Mouse (Mus musculus): ENCODE measurements at regions not wholly inside any gene's neighbourhood (a gene's known extent, or its start where the extent isn't known, plus 50 kb on each side); places are given as distances from the start of the nearest gene placed in this dataset.

DNA sequence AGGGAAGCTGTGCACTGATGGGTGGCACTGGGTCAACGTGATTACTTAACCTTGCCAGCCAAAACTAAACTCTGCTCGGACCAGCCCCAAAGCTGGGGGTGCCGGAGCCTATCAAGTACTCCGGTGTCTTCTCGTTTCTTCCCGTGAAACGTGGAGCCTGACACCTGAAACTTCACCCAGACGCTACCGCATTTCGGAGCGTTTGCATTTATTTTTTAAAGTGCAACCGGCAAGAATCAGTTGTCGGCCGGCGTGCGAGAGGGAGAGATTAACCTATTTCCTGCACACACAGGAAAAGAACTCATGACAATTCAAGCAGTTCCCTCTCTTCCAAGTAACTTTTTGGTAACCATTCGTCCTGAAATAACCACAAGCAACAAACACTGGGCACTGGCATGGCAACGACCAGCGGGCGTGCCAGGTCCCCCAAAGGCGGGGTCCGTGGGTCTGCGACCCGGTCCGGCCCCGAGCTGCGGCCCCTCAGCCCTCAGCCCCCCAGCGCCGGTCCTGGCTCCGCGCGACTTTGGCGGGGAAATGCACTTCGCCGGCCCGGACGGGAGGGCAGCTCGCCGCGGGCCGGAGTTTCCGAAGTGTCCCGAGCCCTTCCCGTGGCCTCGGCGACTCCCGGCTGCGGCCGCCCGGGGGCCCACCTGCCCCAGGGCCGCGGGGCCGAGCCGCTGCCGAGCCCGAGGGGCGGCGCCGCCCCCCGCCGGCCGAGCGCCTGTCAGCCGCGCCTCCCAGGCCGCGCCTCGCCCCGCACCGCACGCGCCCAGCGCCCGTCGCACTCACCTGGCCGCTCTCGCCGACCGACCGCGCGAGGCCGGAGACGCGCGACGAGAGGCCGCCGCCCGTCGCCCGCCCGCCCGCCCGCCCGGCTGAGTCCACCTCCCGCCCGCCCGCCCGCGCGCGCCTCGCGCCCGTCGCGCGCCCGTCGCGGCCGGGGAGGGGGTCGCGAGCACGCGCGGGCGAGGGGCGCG, 1861.7 kb upstream of the Lrrc6 start:
- TF ChIP-seq CTCF (IDR thresholded peaks at IDR 0.05 in 2 of 3, conservative IDR thresholded peaks at IDR 0.05 in 1 of 3; ENCODE audit: control insufficient read depth in 1 of 3, insufficient read depth in 1 of 3, low read depth in 2 of 3, low read length in 3 of 3, poor library complexity in 1 of 3, severe bottlenecking in 1 of 3) (no peak), UBTF (IDR thresholded peaks at IDR 0.05; ENCODE audit: borderline replicate concordance, insufficient read depth, low read depth, low read length) (no peak), POLR2A (IDR thresholded peaks at IDR 0.05; ENCODE audit: control insufficient read depth in 1 of 2, insufficient read depth in 1 of 2, low read depth in 1 of 2, low read length in 2 of 2, poor library complexity in 1 of 2) (no peak), EP300 (IDR thresholded peaks at IDR 0.05; ENCODE audit: low read depth in 1 of 2, low read length in 2 of 2) (no peak), CHD2 (IDR thresholded peaks at IDR 0.05; ENCODE audit: low read length) (no peak), CHD1 (IDR thresholded peaks at IDR 0.05; ENCODE audit: low read depth, low read length) (no peak), MAX (IDR thresholded peaks at IDR 0.05; ENCODE audit: low read length) (no peak), TAL1 (IDR thresholded peaks at IDR 0.05; ENCODE audit: low read length) (no peak), E2F4 (IDR thresholded peaks at IDR 0.05; ENCODE audit: borderline replicate concordance, low read depth, low read length) (no peak), JUND (IDR thresholded peaks at IDR 0.05; ENCODE audit: low read depth, low read length) (no peak), SIN3A (IDR thresholded peaks at IDR 0.05; ENCODE audit: low read length) (no peak; the same call in 1 of the 2 replicates), TBP (IDR thresholded peaks at IDR 0.05; ENCODE audit: low read depth, low read length) (no peak)

Measured in MEL (cell line).